Mouse (Mus musculus) embryonic fibroblast, embryonic 13.5 days (primary cell): ENCODE results near the gene Wdr74.

ENCODE experiments used
- CTCF ChIP-seq: IDR thresholded peaks from 2 replicates; pipeline ENCODE4 v1.5.1; 2011; ENCODE audit warnings: mild to moderate bottlenecking, control low read depth, low read length, moderate library complexity, borderline replicate concordance; ENCODE audit not compliant: insufficient read depth
- POLR2A ChIP-seq: IDR thresholded peaks from 2 replicates; pipeline ENCODE4 v1.6.1; 2011; ENCODE audit warnings: low read depth, mild to moderate bottlenecking, control low read depth, low read length, moderate library complexity

GRCm38 (mm10) chr19:8706132-8706667, 29.4 kb upstream of the Wdr74 start:
- TF ChIP-seq CTCF: no peak
- 0 out of 2 replicates have a peak, but pooled peaks have one; percentile 24 for TF ChIP-seq POLR2A
